Mouse (Mus musculus) intestine, embryonic 15.5 days (tissue): ENCODE data around the gene Gm26938. TPM values are rescaled to one million over a fixed set of nuclear protein-coding genes. Genes with fewer than 3 reads are reported as not detected.

Experiments
- ATAC-seq: fragments of 200-750 bp; cut with Nextera tagmentation; 2 replicates; pipeline ENCODE4 v1.8.0; 2017; ENCODE audit warnings: moderate TSS enrichment, moderate library complexity
- H3K27ac ChIP-seq: fragments of 300-500 bp; sonication (generic); 2 replicates; pipeline ENCODE4 v1.5.1; 2015; ENCODE audit warnings: mild to moderate bottlenecking, inconsistent platforms
- H3K27me3 ChIP-seq: fragments of 300-500 bp; sonication (generic); replicated peaks from 2 replicates; pipeline ENCODE4 v1.6.1; 2015; ENCODE audit warnings: inconsistent platforms
- H3K36me3 ChIP-seq: fragments of 300-500 bp; sonication (generic); 2 replicates; pipeline ENCODE4 v1.6.1; 2015; ENCODE audit warnings: inconsistent platforms
- H3K4me1 ChIP-seq: fragments of 300-500 bp; sonication (generic); replicated peaks from 2 replicates; pipeline ENCODE4 v1.6.1; 2015; ENCODE audit warnings: inconsistent platforms
- H3K4me2 ChIP-seq: fragments of 300-500 bp; sonication (generic); replicated peaks from 2 replicates; pipeline ENCODE4 v1.6.1; 2015; ENCODE audit warnings: mild to moderate bottlenecking, inconsistent platforms
- H3K4me3 ChIP-seq: fragments of 300-500 bp; sonication (generic); replicated peaks from 2 replicates; pipeline ENCODE4 v1.5.1; 2015; ENCODE audit warnings: inconsistent platforms
- H3K9ac ChIP-seq: fragments of 300-500 bp; sonication (generic); 2 replicates; pipeline ENCODE4 v1.6.1; 2015; ENCODE audit warnings: inconsistent platforms
- H3K9me3 ChIP-seq: fragments of 300-500 bp; sonication (generic); 2 replicates; pipeline ENCODE4 v1.6.1; 2016; ENCODE audit warnings: inconsistent platforms
- WGBS: fragments of 180-500 bp; shearing (Covaris S2); methylation state at CpG from one replicate; pipeline ENCODE4 v1.1.7; 2015; 5-methylcytosine and 5-hydroxymethylcytosine counted together
- polyA plus RNA-seq: library from polyadenylated mRNA; unstranded; fragments of >200 nt; fragmentation: Nextera tagmentation; extraction: Ambion mirVana; gene quantifications from 2 replicates; pipeline ENCODE4 v1.2.1, GENCODE M21; 2015

The Gm26938 gene
- polyA plus RNA-seq, 1 experiment from 2014 or later: 0.29 TPM

- ATAC-seq: peak; percentile 90
- Histone ChIP-seq H3K4me2 (peak within 1 kb of the TSS; percentile 97), H3K9me3 (no peaks in the 10 kb centered on the region), H3K27ac (peak within 1 kb of the TSS; percentile 90), H3K27me3 (no peaks in the 10 kb centered on the region), H3K4me3 (peak within 1 kb of the TSS; percentile 78), H3K9ac (peak within 1 kb of the TSS; percentile 68), H3K4me1 (peaks cover 45% of the 10 kb centered on the region), H3K36me3 (no peaks in the 10 kb centered on the region)
- under 1% methylated on average over 92 of the region's 92 CpGs for WGBS
Observed at GRCm38 (mm10) chr5:139791227-139792158, 34.7 kb downstream of the Gm26938 start, which contains the start of gene Mafk. Gene Mafk (plus strand): TSS chr5:139791513.

- H3K9ac ChIP-seq: no peak overlapping the region
- no peak overlapping the region for H3K4me2 ChIP-seq
- ATAC-seq: no peak
- no peak overlapping the region for H3K4me3 ChIP-seq
- no peaks in the 10 kb centered on the region for H3K27me3 ChIP-seq
- peaks cover 27% of the 10 kb centered on the region for H3K4me1 ChIP-seq
- H3K9me3 ChIP-seq: no peaks in the 10 kb centered on the region
- no peaks in the 10 kb centered on the region for H3K36me3 ChIP-seq
- H3K27ac ChIP-seq: no peak overlapping the region
- 54% methylated on average over 4 of the region's 4 CpGs for WGBS
Observed at GRCm38 (mm10) chr5:139789466-139789865, 36.7 kb downstream of the Gm26938 start.

- Histone ChIP-seq H3K4me1 (no peaks in the 10 kb centered on the region), H3K27ac (no peak overlapping the region), H3K4me3 (no peak overlapping the region), H3K9me3 (no peaks in the 10 kb centered on the region), H3K9ac (no peak overlapping the region), H3K4me2 (no peak overlapping the region), H3K27me3 (no peaks in the 10 kb centered on the region), H3K36me3 (no peaks in the 10 kb centered on the region)
- no peak for ATAC-seq
- WGBS: 78% methylated on average over 8 of the region's 8 CpGs
Observed at GRCm38 (mm10) chr5:139781406-139781805, 44.8 kb downstream of the Gm26938 start.

DNA sequence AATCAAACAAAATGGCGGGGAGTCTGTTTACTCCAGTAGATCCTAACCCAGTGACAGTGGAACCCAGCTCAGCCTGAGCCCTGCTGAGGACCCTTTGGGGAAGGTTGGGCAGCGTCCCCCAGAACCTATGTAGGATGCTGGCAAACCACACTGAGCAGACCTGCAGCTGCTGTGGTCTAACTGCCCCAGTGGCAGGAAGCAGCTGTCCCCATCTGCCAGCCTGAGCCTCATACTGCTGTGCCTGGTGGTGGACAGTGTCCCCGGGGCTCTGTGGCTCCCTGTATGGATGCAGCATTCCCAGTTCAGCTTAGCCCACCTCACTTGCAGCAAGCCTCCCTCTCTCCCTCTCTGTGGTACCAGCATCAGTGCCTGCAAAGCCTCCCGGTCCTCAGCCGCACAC lies 49.2 kb downstream of the Gm26938 start:
- H3K36me3 ChIP-seq: peaks cover 3% of the 10 kb centered on the region; the same call in 1 of the 2 replicates
- H3K4me2 ChIP-seq: no peak overlapping the region
- H3K4me3 ChIP-seq: no peak overlapping the region
- H3K9me3 ChIP-seq: no peaks in the 10 kb centered on the region
- WGBS: 77% methylated on average over 5 of the region's 5 CpGs
- ATAC-seq: no peak
- peaks cover 6% of the 10 kb centered on the region for H3K4me1 ChIP-seq
- no peak overlapping the region for H3K9ac ChIP-seq
- H3K27me3 ChIP-seq: no peaks in the 10 kb centered on the region
- no peak overlapping the region for H3K27ac ChIP-seq

GRCm38 (mm10) chr5:139775216-139775926 lies 50.8 kb downstream of the Gm26938 start, which contains the start of gene Ints1:
Gene Ints1 (minus strand): TSS chr5:139775674.
- H3K9me3 ChIP-seq: no peaks in the 10 kb centered on the region
- H3K4me1 ChIP-seq: peaks cover 6% of the 10 kb centered on the region
- peak within 1 kb of the TSS; percentile 87 for H3K9ac ChIP-seq
- peak; percentile 95 for ATAC-seq
- H3K27me3 ChIP-seq: no peaks in the 10 kb centered on the region
- peaks cover 19% of the 10 kb centered on the region for H3K36me3 ChIP-seq
- WGBS: under 1% methylated on average over 55 of the region's 55 CpGs
- H3K4me3 ChIP-seq: peak within 1 kb of the TSS; percentile 98
- peak within 1 kb of the TSS; percentile 85 for H3K4me2 ChIP-seq
- peak within 1 kb of the TSS; percentile 40; the same call in 1 of the 2 replicates for H3K27ac ChIP-seq

DNA sequence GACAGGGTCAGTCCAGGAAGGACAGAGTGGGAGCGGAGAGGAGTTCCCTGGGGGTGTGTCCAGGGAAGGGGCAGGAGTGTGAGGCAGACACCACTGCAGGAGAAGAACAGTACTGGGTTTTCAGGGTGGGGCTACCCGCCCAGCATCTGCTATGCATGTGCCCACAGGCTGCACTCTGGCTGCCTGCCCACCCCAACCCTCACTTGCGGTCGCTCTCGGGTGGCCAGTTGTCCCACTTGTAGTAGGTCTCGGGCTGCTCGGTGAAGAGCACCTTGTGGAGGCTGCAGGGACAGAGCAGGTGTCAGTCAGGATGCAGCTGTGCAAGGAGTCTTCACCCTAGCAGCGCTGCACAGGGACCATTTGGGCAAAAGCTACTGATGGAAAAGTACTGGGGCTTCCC lies 58.0 kb downstream of the Gm26938 start:
- no peak overlapping the region for H3K4me2 ChIP-seq
- ATAC-seq: no peak
- H3K27me3 ChIP-seq: no peaks in the 10 kb centered on the region
- H3K4me1 ChIP-seq: no peaks in the 10 kb centered on the region
- H3K9me3 ChIP-seq: no peaks in the 10 kb centered on the region
- H3K4me3 ChIP-seq: no peak overlapping the region
- no peak overlapping the region for H3K27ac ChIP-seq
- H3K9ac ChIP-seq: no peak overlapping the region
- peaks cover 64% of the 10 kb centered on the region for H3K36me3 ChIP-seq
- 93% methylated on average over 8 of the region's 8 CpGs for WGBS

- H3K4me1 ChIP-seq: no peaks in the 10 kb centered on the region
- H3K4me3 ChIP-seq: no peak overlapping the region
- no peaks in the 10 kb centered on the region for H3K9me3 ChIP-seq
- ATAC-seq: no peak
- no peak overlapping the region for H3K27ac ChIP-seq
- H3K36me3 ChIP-seq: peaks cover 63% of the 10 kb centered on the region
- H3K4me2 ChIP-seq: no peak overlapping the region
- WGBS: 68% methylated on average over 11 of the region's 11 CpGs
- H3K9ac ChIP-seq: no peak overlapping the region
- no peaks in the 10 kb centered on the region for H3K27me3 ChIP-seq
Observed at GRCm38 (mm10) chr5:139764296-139764695, 61.9 kb downstream of the Gm26938 start.

GRCm38 (mm10) chr5:139758096-139758495 lies 68.1 kb downstream of the Gm26938 start:
- Histone ChIP-seq H3K4me3 (no peak overlapping the region), H3K4me1 (no peaks in the 10 kb centered on the region), H3K9me3 (no peaks in the 10 kb centered on the region), H3K36me3 (peaks cover 61% of the 10 kb centered on the region), H3K27me3 (no peaks in the 10 kb centered on the region), H3K4me2 (no peak overlapping the region), H3K9ac (no peak overlapping the region), H3K27ac (no peak overlapping the region)
- no peak for ATAC-seq
- WGBS: 85% methylated on average over 16 of the region's 16 CpGs

Other genes starting within 250 kb of the Gm26938 start
- 8.3 and 8.4 TPM in 2 replicates for gene Micall2, start 90.1 kb downstream of the Gm26938 start, polyA plus RNA-seq
- 22.2 and 25.4 TPM in 2 replicates for gene Ints1, start 50.7 kb downstream of the Gm26938 start, polyA plus RNA-seq
- 17.6 and 20.7 TPM in 2 replicates for gene Mafk, start 34.9 kb downstream of the Gm26938 start, polyA plus RNA-seq
- 57.7 and 68.4 TPM in 2 replicates for gene Tmem184a, start 6.5 kb downstream of the Gm26938 start, polyA plus RNA-seq
- gene Psmg3, start 478 bp upstream of the Gm26938 start, polyA plus RNA-seq: 80.0 and 80.2 TPM in 2 replicates
- 0.19 and 0.20 TPM in 2 replicates for gene Elfn1, start 81.5 kb upstream of the Gm26938 start, polyA plus RNA-seq